Mouse (Mus musculus): Measurements from ENCODE around the gene Rap1gap.

GRCm38 (mm10) chr4:137719378-137720077 lies 55.0 kb downstream of the Rap1gap start:
- TF ChIP-seq CTCF (IDR thresholded peaks at IDR 0.05): no peak
- no peak for TF ChIP-seq EP300 (IDR thresholded peaks at IDR 0.05)
